Mouse (Mus musculus): ENCODE data around the gene Kxd1.
"Not testable (repeated sequence)": the region's sequence is repeated elsewhere in the genome, so short reads cannot be mapped to it uniquely, and the experiment has no call there.

Gene Kxd1

DNA sequence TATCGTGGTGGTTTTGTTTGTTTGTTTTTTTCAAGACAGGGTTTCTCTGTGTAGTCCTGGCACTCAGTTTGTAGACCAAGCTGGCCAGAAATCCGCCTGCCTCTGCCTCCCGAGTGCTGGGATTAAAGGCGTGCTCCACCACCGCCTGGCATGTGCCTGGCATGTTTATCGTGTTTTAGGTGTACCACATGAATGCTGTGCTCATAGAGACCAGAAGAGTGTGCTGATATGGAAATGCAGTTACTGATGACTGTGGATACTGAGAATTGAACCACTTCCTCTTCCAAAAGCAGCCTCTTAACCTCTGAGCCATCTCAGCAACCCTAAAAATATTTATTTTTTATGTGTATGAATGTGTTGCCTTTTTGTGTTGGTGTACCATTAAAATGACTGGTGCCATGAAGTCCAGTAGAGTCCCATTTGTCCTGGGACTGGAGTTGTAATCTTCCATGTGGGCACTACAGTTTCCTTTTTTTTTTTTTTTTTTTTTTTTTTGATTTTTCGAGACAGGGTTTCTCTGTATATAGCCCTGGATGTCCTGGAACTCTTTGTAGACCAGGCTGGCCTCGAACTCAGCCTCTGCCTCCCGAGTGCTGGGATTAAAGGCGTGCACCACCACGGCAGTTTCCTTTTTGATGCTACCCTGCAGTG lies 15.4 kb downstream of the Kxd1 start:
- no peak for DNase-seq

DNA sequence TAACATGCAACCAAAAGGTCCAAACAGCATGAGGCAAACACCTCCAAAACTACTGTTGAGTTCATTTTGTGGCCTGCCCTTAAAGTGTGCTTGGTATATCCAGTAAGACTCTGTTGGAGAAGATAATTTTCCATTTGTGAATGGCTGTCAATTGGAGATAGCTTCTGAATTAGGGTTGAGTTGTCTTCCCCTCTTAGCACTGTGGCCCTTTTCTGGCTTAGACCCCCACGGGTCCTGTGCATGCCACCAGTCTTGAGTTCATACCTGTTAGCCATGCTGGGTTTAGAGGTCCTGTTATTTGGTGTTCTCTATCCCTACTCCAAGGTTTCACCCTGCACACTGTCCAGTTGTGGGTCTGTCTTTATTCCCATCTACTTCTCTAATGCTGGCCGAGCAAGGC lies 16.0 kb downstream of the Kxd1 start:
- DNase-seq = no peak

DNA sequence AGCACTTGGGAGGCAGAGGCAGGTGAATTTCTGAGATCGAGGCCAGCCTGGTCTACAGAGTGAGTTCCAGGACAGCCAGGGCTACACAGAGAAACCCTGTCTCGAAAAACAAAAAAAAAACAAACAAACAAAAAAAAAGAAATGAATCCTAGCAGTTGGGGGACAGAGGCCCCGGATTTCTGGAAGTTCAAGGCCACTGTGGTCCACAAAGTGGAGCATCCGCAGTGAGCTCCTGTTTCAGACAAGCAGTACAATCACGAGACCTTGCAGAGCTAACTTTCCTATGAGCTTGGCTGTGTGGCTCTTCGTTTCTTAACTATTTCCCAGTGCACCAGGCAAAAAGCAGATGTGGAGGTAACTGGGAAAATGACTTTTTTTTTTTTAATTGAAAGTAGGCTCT lies 16.6 kb downstream of the Kxd1 start:
- not testable (repeated sequence) for DNase-seq

DNA sequence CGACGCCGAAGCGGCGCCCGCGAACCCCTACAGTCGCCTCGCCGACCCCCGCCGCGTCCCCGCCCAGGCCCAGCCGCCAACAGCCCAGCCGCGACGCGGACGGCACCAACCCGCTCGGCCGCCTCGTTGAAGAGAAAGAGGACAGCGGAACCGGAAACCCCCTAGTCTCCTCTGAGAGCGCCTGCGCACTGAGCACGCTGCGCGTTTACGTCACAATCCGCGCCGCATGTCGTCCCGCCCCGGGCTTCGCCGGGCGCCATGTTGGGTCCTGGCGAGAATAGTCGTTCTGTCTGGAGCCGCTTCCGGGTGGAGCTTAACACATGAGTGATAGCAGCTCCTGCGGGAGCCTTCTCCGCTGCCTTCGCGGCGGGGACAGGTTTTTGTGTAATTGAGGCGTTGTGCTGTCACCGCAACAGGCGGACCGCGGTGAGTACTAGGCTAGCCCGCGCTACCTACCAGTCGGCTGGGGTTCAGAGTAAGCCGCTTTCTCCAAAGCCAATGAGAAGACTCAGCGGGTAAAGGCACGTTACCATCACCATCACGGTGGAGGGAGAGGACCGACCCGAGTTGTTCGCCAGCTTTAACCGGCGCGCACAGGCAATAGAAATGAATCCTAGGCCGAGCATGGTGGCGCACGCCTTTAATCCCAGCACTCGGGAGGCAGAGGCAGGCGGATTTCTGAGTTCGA lies 17.4 kb downstream of the Kxd1 start, which contains the start of gene Uba52:
TSS of gene Uba52 (minus strand) at position 574 of the 688 bp plus-strand sequence.
- DNase-seq = peak; percentile 99

DNA sequence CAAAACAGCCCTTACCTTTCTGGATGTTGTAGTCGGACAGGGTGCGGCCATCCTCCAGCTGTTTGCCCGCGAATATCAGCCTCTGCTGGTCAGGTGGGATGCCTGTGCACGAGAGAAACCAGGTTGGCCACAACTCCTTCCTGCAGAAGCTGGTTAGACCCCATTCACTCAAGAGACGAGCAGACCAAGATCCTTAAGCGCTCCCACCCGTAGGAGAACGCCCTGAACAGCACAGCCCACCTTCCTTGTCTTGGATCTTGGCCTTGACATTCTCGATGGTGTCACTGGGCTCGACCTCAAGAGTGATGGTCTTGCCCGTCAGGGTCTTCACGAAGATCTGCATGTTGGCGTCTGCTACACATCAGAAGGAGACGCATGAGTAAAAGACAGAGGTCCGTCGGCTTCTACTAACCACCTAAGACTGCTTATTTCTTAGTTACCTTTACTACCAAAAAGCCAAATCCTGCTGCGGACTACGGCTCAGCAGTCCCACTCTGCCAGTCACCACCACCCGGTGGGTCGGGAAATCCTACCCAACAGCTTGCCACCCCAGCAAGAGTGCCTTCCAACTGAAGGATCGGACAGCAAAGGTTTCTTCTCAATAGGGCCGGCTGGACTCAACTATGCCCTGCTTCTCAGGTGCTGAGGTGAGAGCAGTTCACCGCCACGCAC lies 18.3 kb downstream of the Kxd1 start:
- DNase-seq = no peak

DNA sequence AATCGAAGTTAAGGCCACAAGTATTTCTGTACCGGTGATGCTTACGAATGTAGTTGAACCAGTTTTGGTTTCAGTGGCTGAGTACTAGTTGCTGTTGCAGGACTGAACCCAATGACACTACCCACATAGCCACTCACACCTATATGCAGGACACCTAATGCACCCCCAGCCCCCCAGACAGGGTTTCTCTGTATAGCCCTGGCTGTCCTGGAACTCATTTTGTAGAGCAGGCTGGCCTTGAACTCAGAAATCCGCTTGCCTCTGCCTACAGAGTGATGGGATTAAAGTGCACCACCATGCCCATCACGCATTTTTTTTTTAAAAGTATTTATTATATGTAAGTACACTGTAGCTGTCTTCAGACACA lies 20.7 kb downstream of the Kxd1 start:
- DNase-seq = no peak

DNA sequence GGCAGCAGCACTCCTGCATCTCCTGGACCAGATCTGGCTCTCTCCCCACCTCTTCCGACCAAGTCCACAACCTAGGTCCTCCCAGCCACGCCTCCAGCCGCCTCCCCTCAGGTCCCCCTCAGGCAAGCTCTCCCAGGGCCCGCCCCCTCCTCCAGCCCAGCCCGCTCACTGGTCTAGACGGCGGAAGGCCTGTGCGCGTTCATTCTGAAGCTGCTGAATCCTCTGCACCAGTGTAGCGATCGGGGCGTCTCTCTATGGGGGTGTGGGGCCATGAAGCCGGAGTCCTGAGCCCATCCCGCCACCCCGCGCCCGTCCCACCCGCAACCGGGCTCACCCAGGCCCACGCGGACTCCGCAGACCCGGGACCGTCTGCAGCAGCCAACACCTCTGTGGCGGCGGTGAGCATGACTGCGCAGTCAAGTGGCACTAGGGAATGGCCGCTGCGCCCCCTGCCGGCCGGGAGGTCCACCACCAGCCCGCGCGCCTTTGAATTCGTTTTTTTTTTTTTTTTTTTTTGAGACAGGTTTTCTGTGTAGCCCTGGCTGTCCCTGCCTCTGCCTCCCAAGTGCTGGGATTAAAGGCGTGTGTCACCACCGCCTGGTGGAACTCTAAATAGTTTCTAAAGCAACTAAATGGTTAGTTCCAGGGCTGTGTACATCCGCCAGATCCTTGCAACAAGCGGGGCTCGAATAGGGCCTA lies 21.3 kb downstream of the Kxd1 start, which contains the start of gene Rex1bd:
TSS of gene Rex1bd (minus strand) at position 425 of the 699 bp plus-strand sequence.
- peak; percentile 97 to 98 for DNase-seq

DNA sequence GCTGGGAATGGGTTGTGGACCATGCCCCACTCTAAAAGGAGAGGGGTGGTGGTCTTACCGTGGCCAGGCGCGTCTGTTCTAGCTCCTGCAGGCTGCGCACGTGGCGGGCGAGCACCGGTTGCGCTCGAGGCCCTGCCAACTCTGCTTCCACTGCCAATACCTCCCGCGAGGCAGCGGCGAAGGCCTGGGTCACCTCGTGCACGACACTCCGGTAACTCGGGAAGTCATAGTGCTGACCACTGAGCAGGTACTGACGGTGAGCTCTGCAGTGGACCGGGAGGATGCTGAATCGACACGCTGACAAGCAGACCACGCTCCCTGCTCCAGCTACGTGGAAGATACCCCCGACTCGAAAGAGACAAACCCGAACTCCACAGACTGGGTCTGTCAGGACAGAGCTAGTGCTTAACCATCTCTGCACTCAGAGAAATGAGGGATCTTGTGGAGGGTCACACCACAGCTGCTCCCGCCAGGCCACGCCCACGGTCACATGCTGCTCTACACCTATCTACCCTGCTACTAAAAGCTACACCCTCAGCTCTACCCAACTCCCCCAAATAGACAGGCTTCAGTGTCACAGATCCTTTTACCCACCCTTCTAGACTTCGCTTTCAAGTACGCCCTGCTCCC lies 21.9 kb downstream of the Kxd1 start:
- peak in 1 of 2 experiments; percentile 49 for DNase-seq

DNA sequence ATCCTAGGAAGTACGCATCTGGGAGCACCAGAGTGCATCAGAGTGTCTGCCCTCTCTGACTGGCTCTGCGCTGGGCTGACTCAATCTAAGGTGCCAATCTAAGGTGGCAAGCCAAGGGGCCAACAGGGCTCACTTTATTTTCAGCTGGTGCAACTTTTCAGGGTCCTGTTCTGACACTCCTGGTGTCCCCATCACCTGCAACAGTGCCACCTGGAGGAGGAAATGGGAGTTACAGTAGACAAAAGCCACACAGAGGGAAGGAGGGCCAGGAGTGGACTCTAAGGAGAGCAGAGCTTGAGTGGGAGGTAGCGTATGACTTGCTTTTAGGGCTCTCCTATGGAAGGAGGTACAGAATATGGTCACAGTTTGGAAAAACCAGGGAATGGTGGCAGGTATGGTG lies 22.9 kb downstream of the Kxd1 start:
- DNase-seq = peak; percentile 94 to 97

DNA sequence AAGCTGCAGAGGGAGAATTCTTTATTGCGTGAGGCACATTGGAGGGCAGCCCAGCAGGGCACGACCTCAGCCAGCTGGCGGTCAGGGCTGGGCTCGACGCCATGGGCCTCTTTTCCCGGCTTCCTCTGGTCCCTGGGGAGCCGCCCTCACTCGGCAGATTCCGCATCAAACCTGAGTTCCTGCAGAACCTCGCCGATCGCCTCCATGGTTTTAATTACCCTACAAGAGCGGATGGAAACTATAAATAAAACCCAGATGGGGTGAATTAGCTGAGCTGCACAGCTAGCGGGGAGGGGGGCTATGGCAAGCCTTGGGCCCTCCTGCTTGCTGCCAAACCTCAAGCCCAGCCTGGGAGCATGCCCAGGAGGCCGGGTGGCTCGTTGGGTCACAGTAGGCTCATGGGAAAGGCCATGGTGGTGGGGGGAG lies 23.5 kb downstream of the Kxd1 start:
- DNase-seq = peak; percentile 72 to 80

DNA sequence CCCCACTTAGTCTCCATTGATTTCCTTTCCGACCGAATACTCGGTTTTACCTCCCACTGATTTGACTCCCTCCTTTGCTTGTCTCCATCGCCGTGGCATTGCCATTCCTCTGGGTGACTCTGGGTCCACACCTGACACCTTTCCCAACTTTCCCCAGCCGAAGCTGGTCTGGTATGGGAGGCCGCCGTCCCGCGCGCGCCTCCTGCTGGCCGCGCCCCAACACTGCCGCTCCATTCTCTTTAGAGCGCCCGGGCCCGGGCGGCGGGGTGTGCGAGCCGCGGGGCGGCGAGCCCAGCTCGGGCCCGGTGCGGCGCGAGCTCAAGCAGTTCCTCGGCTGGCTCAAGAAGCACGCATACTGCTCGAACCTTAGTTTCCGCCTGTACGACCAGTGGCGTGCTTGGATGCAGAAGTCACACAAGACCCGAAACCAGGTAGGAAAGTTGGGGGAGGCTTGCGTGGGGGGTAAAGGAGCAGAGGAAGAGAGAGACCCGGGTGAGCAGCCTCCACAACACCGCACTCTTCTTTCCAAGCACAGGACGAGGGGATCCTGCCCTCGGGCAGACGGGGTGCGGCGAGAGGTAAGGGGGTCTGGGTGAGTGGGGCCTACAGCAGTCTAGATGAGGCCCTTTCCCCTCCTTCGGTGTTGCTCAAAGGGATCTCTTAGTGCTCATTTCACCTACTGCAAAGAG lies 24.6 kb downstream of the Kxd1 start:
- peak; percentile 84 to 88 for DNase-seq

DNA sequence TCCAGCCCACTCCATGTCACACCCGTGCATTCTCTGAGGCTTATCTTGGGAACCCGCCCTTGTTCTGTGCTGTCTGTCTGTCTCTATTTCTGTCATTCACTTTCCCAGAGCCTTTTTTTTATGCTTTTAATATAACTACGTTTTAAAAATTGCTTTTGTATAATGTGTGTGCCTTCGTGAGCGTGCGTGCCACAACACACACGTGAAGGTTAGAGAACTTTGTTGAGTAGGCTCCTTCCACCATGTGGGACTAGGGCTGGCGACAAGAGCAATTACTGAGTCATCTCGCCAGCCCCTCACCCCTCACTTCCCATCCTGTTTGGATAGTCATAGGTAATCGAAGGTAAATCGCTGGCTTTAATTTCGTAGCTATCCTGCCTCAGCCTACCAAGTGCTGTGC lies 25.2 kb downstream of the Kxd1 start:
- DNase-seq = no peak

DNA sequence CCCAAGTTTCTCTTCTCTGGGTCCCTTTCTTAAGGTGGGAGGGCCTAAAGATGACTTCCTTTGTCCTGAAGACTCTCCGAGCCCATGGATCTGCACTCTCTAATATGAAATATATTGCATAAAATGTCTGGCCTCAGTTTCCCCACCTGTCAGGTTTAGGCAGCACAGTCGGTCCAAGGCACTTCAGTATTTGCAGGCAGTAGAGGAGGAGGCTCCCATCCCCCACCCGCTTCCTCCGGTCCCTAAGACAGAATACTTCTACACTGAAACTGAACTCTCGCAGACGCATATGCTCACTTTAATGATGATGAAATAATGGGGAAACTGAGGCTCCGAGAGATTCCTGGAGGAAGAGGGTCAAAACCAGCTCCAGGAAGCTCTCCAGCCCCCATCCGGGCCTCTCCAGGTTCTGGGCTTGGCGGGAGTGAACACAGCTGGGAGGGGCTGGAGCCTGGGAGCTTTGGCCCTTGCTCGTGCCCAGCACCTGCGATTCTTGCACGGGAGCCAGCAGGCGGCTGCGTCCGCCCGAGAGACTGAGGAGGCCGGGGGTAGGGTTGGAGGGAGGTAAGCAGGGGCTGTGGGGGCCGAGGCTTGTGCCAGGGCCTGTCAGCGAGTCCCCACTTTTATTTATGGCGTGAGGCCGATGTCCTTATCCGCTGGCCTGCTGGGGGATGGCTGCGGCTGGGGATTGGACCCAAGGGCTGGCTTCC lies 25.8 kb downstream of the Kxd1 start:
- peak; percentile 77 to 89 for DNase-seq

DNA sequence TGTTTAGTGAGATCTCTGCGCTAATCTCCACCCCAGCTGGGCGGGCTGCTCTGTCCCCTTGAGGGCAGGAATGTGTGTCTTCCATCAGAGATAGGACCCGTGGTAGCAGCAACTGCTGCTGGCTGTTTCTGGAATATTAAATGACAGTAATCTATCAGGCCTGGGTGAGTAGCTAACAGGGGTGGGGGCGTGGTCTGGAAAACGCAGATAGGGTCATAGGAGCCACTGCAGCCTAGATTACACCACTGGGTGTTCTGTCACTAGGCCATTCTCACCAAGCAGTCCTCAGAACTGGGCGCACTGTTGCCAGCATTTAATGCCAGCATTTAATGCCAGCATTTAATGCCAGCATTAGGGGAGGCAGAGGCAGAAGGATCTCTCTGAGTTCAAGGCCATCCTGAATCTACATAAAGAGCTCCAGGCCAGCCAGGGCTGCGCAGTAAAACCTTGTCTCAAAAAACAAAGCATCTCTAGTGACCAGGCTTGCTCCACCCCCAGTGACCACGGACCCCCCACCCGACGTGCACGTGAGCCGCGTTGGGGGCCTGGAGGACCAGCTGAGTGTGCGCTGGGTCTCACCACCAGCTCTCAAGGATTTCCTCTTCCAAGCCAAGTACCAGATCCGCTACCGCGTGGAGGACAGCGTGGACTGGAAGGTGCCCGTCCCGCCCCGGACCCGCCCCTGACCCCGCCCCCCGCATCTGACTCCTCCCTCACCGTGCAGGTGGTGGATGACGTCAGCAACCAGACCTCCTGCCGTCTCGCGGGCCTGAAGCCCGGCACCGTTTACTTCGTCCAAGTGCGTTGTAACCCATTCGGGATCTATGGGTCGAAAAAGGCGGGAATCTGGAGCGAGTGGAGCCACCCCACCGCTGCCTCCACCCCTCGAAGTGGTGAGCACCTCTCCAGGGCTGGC lies 27.1 kb downstream of the Kxd1 start:
- peak; percentile 70 to 72 for DNase-seq

DNA sequence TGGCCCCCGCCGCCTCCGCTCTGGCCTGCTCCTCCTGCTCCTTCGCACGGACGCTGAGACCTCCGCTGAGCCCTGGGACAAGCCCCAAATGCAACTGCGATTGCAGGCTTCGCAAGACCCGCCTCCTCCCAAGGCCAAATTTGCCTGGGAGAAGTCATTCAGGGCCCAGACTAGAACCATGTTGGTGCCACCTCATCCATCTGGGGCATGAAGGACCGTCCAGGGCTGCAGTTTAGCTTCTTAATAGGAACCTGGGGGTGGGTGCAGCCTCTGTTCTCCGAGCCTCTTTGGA lies 32.0 kb downstream of the Kxd1 start:
- DNase-seq = no peak

DNA sequence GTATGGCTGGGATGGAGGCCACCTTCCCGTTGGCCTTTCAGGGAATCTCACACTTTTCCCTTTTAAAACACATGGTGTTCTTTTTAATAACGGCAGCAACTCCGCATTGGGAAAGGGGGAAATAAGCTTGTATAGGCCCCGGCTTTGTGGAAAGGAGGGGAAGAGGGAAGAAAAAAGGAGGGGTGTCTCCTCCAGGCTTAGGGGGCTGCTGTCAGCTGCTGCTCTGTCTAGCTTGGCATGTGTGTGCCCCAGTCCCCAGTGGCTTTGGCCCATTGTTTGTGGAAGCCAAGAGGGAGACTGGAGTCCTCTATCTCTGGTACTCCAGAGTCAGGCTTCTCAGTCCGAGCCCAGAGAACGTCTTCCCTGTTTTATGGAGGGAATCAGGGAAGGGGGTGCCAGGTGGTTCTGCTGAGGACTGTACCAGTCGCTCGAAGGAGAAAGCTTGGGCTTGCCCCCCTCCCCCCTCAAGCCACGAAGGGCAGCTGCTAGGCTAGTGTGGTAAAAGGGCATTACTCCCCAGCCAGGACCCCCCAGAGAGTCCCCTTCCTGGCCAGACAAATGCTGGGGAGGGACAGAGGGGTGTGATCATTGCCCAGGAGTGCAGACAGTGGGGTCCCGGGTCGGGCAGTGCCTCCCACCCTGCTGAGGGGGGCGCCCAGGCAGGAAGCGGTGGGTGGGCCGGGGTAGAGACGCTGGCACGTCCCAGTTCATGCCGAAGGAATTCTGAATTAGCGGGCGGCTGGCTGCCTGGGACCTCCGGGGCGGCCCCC lies 32.6 kb downstream of the Kxd1 start:
- no peak for DNase-seq

DNA sequence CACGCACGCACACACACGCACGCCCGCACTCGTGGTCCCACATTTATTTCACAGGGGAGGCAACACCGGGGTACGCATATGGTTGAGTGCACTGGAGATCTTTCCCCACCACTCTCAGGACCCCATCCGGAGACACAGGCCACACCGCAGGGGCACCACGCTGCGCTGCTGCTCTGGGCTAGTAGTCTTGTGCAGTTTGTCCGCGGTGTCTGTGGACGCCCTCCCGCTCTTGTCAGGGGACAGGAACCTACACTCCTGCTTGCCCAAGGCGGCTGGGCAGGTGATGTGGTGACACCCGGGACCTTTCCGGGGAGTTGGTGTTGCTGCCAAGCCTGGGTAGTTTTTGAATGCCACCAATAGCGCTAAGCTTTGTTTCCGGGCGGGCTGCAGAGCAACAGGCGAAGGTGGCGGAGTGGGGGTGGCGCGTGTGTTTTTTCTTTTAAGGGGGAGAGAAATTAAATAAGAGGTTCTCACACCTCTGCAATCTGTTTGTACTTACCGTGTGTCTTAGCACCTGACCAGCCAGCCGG lies 33.3 kb downstream of the Kxd1 start:
- no peak for DNase-seq

DNA sequence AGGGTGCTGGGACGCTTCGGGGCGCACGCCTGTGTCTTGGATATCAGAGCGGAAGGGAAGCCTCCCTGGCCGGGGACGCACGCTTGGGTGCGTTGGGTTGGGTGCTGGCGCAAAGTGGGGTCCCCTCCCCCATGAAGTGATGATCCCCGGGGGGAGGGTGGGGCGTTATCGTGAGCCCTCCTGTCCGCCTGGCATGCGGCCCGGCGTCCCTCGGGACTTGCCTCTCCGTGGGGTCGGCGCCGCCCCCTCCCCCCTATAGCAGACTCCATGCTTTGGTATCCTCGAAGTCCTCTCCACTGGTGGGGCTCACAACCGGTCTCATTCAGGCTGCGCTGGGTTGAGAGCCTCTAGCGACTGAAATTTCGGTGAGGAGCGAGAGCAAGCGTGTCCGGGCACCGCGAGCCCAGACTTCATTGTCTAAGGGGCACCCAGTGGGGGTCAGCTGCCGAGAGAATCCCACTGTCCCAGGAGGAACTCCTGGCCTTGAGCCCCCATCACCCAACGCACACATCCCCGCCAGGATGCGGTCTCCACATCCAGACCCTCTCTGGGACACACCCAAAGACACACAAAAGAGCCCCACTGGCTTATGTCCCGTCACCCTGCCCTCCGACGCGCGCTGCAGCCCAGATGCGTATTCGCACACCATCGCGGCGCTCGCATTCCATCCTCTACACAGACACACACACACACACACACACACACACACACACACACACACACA lies 33.9 kb downstream of the Kxd1 start:
- no peak for DNase-seq
